Mouse (Mus musculus): Measurements from ENCODE around the gene Iyd.

DNA sequence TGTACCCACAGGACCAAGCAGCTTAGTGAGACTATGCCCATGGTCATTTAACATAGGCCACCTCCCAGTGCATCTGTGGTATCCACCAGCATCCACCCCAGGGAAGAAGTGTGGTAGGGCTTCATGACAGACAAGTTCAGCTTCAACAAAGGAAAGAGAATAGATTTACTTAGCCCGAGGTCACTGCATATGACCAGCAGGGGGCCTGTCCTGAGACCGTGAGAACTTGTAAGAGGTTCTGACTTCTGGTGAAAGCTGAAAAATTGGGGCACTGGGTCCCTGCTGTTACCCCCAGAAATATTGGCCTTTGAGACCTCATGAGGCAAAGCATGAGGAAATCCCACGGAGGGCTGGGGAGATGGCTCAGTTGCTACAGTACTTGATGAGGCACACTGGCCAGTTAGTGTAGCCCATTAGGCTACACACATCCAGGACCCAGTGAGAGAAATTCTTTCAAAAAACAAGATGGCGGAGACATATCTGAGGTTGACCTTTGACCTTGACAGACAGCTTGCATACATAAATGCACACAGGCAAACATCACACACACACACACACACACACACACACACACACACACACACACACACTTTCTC is 34.0 kb downstream of the Iyd start:
- TF ChIP-seq CTCF (IDR thresholded peaks at IDR 0.05; ENCODE audit: control insufficient read depth, insufficient read depth, insufficient read length) (no peak), CEBPB (IDR thresholded peaks at IDR 0.05; ENCODE audit: low read depth) (no peak), FOSL1 (IDR thresholded peaks at IDR 0.05; ENCODE audit: insufficient read depth, low read length, poor library complexity, severe bottlenecking) (no peak), USF1 (IDR thresholded peaks at IDR 0.05; ENCODE audit: low read depth) (no peak), MYOG (IDR thresholded peaks at IDR 0.05; ENCODE audit: control insufficient read depth, extremely low read depth, insufficient read length) (no peak)

All from C2C12 (cell line).